Mouse (Mus musculus) monocyte, adult 2 months (primary cell): ENCODE data around the gene Padi4.
A peak's percentile ranks its signal among the peaks of the same experiment; 100 is the strongest.

Experiments used
- DNase-seq, 2 experiments: peaks; one replicate each; pipeline ENCODE4 v3.0.0; 2022; ENCODE audit warnings: low spot score in 2 of 2, low read depth in 1 of 2

Gene Padi4

GRCm38 (mm10) chr4:140742543-140742942 is 31.5 kb downstream of the Padi4 start, which contains the start of gene Padi6:
Gene Padi6 (minus strand): TSS chr4:140742643.
- DNase-seq = no peak

DNA sequence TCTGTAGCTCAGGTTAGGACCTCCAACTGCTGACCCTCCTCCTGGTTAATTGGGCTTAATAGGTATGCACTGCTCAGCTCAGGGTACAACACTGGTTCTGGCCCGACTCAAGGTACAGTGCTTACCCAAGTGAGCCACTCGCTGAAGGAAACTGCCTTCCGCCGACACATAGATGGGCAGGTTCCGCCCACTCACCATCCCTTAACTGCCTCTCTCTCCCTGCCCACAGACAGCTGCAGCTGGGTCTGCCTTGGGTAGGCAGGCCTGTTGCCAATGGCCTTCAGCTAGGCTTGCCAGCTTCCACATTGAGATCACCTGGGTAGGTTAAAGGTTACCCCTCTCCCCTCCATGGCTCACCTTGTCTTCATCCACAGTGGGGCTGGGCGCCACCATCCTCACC is 32.6 kb downstream of the Padi4 start:
- DNase-seq = no peak

- no peak for DNase-seq
These were observed 33.4 kb downstream of the Padi4 start for GRCm38 (mm10) chr4:140740655-140741054.

GRCm38 (mm10) chr4:140732871-140733270 is 41.2 kb downstream of the Padi4 start:
- no peak for DNase-seq

DNA sequence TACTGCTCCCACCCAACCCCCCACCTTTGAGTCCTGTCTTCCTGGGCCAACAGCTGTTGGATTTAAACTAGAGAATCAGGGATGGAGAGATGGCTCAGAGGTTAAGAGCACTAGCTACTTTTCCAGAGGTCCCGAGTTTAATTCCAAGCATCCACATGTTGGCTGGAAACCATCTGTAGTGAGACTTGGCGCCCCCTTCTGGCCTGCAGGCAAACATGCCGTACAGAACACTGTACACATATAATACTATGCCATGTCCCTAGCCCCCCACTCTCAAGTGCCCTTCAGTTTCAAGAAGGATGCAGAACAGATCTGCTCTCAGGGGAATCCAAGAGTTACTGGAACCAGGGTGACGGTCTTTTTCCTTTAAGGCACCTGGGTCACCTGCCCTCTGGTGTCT is 42.4 kb downstream of the Padi4 start:
- DNase-seq = no peak

DNA sequence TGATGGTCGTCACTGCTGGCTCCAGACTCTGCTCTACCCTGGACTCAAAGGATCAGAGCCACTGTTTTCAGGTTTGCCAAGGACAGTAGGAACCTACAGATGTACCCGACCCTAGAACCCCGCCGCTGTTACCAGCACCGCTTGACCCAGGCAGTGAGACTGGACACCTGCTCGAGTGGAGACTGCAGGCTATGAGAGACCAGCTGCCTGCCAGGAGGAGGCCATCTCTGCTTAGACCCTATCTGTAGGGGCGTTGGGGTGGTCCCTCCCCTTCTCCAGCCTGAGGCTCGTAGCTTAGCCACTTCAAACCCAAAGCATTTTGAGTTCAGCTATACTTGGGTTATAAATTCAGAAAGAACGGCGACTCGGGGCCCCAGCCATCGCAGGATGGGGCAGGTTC is 47.1 kb downstream of the Padi4 start:
- DNase-seq = no peak

GRCm38 (mm10) chr4:140724739-140725138 is 49.3 kb downstream of the Padi4 start:
- DNase-seq = no peak

- DNase-seq = no peak
These were observed 50.2 kb downstream of the Padi4 start for GRCm38 (mm10) chr4:140723801-140724200.

DNA sequence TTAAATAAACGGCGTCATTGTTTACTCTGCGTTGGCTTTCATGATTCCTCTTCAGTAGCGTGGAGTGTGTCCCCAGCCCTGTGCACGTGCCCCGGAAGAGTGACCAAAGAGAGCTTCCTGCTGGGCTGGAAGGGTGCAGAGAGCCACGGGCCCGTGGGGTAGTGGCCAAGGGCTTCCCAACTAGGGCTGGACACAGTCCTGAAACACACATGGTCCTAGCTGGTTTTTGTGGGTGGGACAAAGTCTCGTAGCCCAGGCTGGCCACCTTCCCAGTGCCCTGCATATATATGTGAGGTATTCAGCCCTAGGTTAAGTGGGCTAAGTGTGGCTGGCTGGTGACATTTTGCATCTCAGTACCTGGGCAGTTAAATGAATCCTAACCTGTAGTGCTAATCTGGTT is 50.8 kb downstream of the Padi4 start:
- DNase-seq = no peak

- DNase-seq = no peak
These were observed 51.3 kb downstream of the Padi4 start for GRCm38 (mm10) chr4:140722710-140723109.

GRCm38 (mm10) chr4:140721968-140722490 is 52.0 kb downstream of the Padi4 start:
- no peak for DNase-seq

DNA sequence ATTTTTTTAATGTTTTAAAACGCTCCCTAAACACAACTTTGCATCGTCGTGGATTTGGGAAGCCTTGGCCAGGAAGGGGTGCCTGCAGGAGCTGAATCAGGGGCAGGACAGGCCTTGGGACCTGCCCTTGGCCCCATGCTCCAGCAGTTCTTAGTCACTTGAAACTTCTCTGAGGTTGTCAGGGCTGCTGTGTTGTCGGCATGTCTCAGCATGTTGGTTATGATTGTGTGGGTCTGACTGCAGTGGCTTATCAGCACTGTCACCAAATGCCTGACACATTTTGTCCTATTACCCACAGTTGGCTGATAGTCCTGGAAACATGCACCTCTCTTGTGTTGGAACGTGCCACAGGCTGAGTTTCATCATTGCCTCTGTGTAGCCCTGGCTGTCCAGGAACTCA is 53.9 kb downstream of the Padi4 start:
- no peak for DNase-seq

GRCm38 (mm10) chr4:140718436-140718835 is 55.6 kb downstream of the Padi4 start:
- no peak for DNase-seq

DNA sequence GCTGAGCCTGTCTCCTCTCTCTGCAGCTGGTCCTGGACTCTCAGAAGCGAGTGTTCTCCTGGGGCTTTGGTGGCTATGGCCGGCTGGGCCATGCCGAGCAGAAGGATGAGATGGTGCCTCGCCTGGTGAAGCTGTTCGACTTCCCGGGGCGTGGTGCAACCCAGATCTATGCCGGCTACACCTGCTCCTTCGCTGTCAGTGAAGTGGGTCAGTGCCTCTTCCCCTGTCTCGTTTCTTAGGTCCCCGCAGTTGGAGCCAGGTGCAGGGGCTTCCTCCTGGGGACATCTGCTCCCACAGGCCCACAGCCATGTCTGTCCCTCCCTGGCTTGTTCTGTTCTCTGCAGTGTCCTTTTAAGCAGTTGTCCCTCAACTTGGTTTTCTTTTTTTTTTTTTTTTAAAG is 57.0 kb downstream of the Padi4 start:
- no peak for DNase-seq

GRCm38 (mm10) chr4:140714586-140714985 is 59.5 kb downstream of the Padi4 start:
- DNase-seq = no peak

DNA sequence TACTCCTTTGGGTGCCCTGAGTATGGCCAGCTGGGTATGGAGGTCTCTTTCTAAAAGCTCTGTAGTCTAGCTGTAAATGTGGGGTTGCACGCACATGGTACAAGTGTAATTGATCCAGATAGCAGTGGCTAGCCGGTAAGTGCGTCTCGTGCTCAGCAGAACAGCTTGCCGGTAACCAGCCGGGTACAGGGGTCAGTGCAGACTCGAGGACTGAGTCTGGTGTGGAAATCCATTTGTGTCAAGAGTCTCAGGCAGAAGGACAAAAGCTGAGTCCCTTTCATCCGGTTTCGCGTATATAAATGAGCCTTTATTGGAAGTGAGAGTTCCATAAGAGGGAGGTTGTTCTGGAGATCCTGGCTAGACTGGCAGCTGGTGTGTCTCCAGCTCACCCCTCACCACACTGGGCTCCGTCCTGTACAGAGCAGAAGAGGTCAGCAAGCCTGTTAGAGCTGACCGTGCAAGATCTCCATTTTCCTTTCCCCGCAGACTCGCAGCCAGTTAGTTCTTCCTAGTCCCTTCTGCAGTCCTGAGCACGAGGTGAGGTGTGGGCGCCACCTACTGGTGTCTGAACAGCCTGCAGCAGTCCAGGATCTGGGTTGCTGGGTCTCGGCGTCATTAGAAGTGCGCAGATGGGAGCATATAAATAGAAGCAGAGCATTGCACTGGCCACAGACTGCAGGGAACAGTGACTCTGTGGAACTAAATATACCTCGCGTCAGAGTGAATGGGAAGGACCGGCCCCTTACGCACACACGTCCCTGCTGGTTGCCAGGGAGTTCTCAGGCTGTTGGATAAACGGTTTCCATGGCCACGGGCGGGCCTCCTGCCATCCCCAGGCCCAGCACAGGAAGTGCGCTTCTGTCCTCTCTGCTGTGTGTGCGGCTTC is 60.3 kb downstream of the Padi4 start:
- peak; percentile 57 to 78 for DNase-seq

DNA sequence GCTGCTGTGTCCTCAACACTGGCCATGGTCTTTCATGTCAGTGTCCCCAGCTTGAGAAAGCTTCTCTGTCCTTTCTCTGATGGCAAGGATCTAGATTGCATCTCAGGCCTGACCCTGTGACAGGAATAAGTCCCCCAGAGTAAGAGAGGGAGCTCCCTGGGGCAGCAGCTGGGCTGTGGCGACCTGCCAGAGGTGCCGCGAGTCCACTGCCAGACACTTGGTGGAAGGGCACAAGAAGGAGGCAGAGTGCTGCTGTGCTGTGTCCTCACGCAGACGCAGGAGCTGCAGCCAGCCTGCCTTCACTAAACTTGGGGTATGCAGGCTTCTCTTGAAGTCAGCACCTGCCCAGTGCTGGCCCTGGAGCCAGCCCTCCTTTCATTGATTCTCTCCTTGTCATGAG is 62.7 kb downstream of the Padi4 start:
- DNase-seq = no peak

DNA sequence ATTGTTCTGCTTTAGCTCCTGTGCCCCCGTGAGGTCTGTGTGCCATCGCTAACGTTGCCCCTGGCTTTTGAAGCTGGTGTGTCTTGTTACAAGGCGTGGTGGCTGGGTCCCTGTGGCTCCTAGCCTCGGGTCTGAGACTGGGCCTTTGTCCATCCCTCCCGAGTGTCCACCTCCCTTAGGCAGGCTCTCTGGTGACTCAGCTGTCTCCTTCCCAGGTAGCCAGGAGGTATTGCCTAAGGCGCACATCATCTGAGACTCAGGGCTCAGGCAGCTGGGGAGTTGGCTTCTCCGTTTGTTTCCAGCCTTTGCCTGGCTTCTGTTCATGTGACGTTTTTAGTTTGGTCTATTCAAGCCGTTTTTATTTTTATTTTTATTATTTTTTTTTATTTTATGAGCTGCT is 63.3 kb downstream of the Padi4 start:
- DNase-seq = no peak

DNA sequence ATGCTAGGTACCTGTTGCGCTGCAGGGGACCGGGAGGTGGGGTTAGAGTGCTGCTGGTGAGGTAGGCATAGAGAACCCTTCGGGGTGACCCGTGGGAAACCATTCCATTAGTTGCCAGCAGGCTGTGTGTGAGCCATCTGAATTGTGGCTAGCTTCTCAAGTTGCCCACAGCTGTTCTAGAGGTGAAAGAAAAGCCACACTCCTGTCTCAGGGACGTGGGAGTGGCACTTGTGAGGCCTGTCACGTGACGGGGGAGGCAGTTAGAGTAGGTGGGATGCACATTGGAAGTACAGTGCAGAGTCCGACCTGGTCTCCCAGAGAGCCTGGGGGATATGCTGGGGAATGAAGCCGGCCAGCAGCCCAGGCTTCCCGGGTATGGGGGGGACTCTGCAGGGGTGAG is 64.4 kb downstream of the Padi4 start:
- DNase-seq = no peak

- no peak for DNase-seq
These were observed 64.9 kb downstream of the Padi4 start for GRCm38 (mm10) chr4:140709111-140709510.

DNA sequence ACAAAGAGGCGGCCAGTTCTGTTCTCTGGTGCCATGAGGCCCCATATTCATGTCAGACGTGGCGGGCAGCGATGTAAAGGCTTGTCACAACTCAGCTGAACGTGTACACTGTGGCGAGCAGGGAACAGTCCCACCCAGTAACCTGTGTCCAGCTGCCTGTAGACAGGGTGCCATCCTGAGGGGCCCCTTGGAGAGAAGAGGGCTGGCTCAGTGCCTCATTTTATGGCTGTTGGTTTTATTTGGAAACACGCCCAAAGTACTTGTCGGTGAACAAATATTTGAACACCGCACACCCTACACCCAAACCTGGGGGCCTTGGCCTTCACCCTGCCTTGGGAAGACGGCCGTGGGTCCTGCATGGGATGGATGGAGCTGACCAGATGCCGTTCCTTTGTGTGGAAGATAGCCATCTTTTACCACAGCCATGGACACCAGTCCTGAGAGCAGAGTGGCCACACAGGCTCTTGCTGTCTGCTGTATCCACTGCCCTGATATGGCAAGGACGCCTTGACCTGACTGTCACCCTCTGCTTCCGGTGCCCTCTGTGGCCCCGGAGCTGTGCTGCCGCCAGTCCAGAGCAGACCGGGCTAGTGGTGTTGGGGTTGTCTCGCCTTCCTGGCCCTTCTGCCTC is 65.6 kb downstream of the Padi4 start:
- no peak for DNase-seq

DNA sequence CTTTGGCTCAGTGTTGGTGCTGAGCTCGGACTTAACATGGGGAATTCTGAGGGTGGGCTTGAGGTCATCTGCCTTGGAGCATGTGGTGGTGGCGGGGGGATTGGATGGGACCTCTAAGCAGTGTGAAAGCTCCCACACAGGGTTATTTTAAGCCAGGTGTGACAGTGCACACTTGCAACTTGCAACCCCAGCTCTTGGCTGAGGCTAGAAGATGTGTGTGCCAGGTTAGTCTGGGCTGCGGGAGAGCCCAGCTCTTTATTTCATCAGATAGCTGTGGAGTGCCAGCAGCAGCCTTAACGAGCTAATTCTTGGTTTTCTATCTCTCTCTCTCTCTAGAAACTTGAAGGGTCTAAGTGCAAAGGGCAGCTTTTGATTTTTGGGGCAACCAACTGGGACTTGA is 66.4 kb downstream of the Padi4 start:
- no peak for DNase-seq
